Mouse (Mus musculus) bone marrow macrophage, adult 2 months (primary cell): ENCODE data around the gene Mki67.

Source experiments
- CTCF ChIP-seq: IDR thresholded peaks from 2 replicates; pipeline ENCODE4 v1.5.1; 2012; ENCODE audit warnings: low read depth, mild to moderate bottlenecking, low read length, moderate library complexity
- POLR2A ChIP-seq: IDR thresholded peaks from 2 replicates; pipeline ENCODE4 v1.6.1; 2012; ENCODE audit warnings: mild to moderate bottlenecking, low read depth, low read length, borderline replicate concordance

DNA sequence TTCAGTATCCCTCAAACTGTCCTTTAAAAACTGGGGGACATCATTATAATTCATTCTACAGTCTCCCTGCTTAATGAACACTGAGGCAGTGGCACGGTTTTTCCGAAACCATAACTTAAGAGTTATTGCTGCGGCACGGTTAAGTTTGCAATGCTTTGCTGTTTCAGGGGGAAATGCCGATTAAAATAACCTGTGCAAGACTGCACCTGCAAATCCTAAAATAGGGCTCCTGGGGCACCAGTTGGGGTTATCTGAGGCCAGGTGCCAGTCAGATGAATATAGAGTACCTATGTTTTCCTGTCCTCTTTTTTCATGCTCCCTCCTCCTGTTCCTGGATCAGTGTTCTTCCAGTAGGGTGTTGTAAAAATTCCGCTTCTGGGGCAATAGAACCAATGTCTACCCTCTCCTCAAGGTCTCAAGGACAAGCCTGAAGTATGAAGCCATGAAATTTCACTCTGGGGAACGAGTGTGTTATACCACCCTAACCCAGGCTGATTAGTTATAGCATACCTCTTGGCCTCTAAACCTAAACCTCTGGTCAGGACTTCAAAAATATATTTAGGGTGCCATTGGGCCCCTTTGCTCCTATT lies 902 bp upstream of the Mki67 start:
- no peak for TF ChIP-seq CTCF
- no peak for TF ChIP-seq POLR2A
